Mouse (Mus musculus): ENCODE measurements around the gene C530025M09Rik. TPM values are rescaled to one million over a fixed set of nuclear protein-coding genes. Genes with fewer than 3 reads are reported as not detected.

C530025M09Rik gene
- not detected in 2 replicates for polyA plus RNA-seq (2012; rRNA removed)

DNA sequence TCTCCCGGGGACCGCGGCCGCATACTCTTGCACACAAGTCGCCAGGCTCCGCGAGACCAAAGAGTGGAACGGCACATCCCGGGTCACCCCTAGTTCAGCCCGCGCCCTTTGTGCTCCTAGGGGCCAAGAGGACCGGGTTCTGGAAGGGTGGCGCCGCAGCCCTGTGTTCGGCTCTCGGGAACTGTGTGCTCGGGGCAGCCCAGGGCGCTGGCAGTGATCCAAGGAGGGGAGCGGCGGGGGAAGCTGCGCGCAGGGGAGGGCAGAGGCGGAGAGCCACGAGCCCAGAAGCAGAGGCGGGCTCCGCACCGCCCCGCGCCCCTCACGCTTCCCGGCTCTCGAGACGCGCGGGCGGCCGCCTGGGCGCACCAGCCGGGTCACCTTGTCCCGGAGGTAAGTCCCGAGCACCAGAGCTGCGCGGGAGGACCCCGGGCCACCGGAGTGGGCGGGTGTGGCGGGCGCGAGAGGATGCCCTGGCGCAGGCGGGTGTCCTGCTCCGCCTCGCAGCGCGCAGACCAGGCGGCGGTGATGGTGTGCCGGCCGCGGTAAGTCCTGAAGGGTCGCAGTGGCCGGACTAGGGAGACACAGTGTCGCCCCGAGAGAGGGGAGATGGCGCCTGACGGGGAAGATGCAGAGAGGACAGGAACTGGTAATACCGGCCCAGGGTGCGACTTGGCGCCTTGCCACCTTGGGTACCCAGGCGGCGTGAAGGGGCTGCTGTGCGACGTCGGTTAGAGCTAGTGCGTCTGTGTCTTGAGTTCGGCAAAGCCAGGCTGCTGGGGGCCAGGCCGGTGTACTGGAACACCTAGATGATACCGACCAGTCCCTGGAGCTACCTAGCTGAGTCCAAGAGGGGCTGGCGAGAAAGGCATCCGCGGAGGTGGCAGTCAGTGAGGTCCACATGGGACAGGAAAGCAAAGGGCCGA is at the start of gene C530025M09Rik:
Gene C530025M09Rik (minus strand): TSS at position 678 of the 923 bp plus-strand sequence.
- DNase-seq = no peak
- Histone ChIP-seq H3K27ac (ENCODE audit: control insufficient read depth, insufficient read depth, low read length) (no peak within 1 kb of the TSS), H3K27me3 (ENCODE audit: control insufficient read depth, insufficient read depth, low read length) (peaks cover 2% of the 10 kb centered on the region; the same call in 1 of the 2 replicates), H3K4me1 (replicated peaks; ENCODE audit: control insufficient read depth, insufficient read depth, low read length) (no peaks in the 10 kb centered on the region), H3K36me3 (ENCODE audit: control insufficient read depth, insufficient read depth, low read length) (no peaks in the 10 kb centered on the region), H3K4me3 (ENCODE audit: control insufficient read depth, insufficient read depth, low read length) (no peak within 1 kb of the TSS)
- no peak for TF ChIP-seq CTCF (IDR thresholded peaks at IDR 0.05; ENCODE audit: borderline replicate concordance, control insufficient read depth, extremely low read depth, insufficient read depth, low read length, poor library complexity)
- no peak for TF ChIP-seq POLR2A (IDR thresholded peaks at IDR 0.05; ENCODE audit: control insufficient read depth, extremely low read depth, insufficient read depth, low read length, poor library complexity)
- WGBS = 5% methylated on average over 81 of the region's 82 CpGs

DNA sequence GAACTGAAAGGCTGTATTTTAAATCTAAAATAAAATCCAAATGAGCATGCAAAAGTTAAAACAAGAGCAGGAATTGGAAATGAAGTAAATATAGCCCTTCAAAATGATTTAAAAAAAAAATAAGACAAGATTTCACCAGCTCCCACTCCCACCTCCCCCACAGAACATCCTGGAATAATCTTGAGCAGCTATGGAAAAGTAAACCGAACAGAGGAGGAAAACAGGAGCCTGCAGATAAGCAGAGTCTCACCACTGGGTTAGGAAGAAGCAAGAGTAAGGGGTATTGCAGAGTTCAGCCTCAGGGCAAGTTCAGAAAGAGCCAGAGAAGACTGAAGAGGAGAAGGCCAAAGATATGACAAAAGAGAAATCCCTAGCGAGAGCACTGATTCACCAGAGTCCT is 46.9 kb upstream of the C530025M09Rik start:
- Histone ChIP-seq H3K27me3 (ENCODE audit: control insufficient read depth, insufficient read depth, low read length) (no peaks in the 10 kb centered on the region), H3K36me3 (ENCODE audit: control insufficient read depth, insufficient read depth, low read length) (no peaks in the 10 kb centered on the region), H3K4me3 (ENCODE audit: control insufficient read depth, insufficient read depth, low read length) (no peak overlapping the region), H3K4me1 (replicated peaks; ENCODE audit: control insufficient read depth, insufficient read depth, low read length) (no peaks in the 10 kb centered on the region), H3K27ac (ENCODE audit: control insufficient read depth, insufficient read depth, low read length) (no peak overlapping the region)
- WGBS = 60% methylated on average over 2 of the region's 2 CpGs
- TF ChIP-seq POLR2A (IDR thresholded peaks at IDR 0.05; ENCODE audit: control insufficient read depth, extremely low read depth, insufficient read depth, low read length, poor library complexity) = no peak
- no peak for TF ChIP-seq CTCF (IDR thresholded peaks at IDR 0.05; ENCODE audit: borderline replicate concordance, control insufficient read depth, extremely low read depth, insufficient read depth, low read length, poor library complexity)
- no peak for DNase-seq

DNA sequence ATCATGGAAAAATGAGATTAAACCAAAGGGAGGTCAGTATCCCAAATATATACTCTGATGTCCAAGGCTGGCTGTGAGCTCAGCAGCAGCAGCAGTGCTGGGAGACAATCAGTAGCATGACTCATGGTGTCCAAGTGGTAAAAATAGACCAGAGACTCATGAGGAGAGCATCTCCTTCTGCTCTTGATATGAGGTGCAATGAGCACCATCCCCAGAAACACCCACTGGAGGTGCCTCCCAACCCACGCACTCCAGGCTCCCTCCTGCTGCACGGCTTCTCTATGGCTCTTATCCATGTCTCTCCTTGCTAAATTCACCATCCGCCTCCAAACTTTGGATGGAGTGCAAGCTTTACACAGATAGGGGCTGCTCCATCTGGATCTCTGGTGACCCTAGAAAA is 42.3 kb upstream of the C530025M09Rik start:
- H3K27ac ChIP-seq (ENCODE audit: control insufficient read depth, insufficient read depth, low read length) = no peak overlapping the region
- H3K4me3 ChIP-seq (ENCODE audit: control insufficient read depth, insufficient read depth, low read length) = no peak overlapping the region
- H3K36me3 ChIP-seq (ENCODE audit: control insufficient read depth, insufficient read depth, low read length) = no peaks in the 10 kb centered on the region
- TF ChIP-seq POLR2A (IDR thresholded peaks at IDR 0.05; ENCODE audit: control insufficient read depth, extremely low read depth, insufficient read depth, low read length, poor library complexity) (no peak), CTCF (IDR thresholded peaks at IDR 0.05; ENCODE audit: borderline replicate concordance, control insufficient read depth, extremely low read depth, insufficient read depth, low read length, poor library complexity) (no peak)
- 93% methylated on average over 3 of the region's 3 CpGs for WGBS
- no peaks in the 10 kb centered on the region for H3K27me3 ChIP-seq (ENCODE audit: control insufficient read depth, insufficient read depth, low read length)
- no peak for DNase-seq
- no peaks in the 10 kb centered on the region for H3K4me1 ChIP-seq (replicated peaks; ENCODE audit: control insufficient read depth, insufficient read depth, low read length)

DNA sequence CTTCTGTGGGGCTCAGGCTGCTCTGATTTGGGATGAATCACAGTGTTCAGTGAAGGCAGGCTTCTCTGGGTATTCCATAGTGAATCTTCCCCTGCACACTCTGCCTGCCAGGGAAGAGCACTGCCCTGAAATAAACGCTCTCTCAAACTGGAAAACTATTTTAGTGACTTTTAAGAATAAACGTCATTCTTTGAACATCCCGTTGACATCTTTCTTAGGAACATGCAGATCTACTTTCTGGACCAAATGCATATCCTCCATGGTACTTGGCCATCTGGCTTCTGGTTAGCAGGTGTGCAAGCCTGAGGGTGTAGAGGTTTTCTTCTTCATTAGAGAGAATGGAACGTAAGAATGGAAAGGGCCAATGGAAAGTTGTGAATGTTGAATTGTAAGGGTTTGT is 41.5 kb upstream of the C530025M09Rik start:
- Histone ChIP-seq H3K36me3 (ENCODE audit: control insufficient read depth, insufficient read depth, low read length) (no peaks in the 10 kb centered on the region), H3K27me3 (ENCODE audit: control insufficient read depth, insufficient read depth, low read length) (no peaks in the 10 kb centered on the region), H3K4me1 (replicated peaks; ENCODE audit: control insufficient read depth, insufficient read depth, low read length) (no peaks in the 10 kb centered on the region), H3K4me3 (ENCODE audit: control insufficient read depth, insufficient read depth, low read length) (no peak overlapping the region), H3K27ac (ENCODE audit: control insufficient read depth, insufficient read depth, low read length) (no peak overlapping the region)
- no peak for DNase-seq
- no peak for TF ChIP-seq POLR2A (IDR thresholded peaks at IDR 0.05; ENCODE audit: control insufficient read depth, extremely low read depth, insufficient read depth, low read length, poor library complexity)
- TF ChIP-seq CTCF (IDR thresholded peaks at IDR 0.05; ENCODE audit: borderline replicate concordance, control insufficient read depth, extremely low read depth, insufficient read depth, low read length, poor library complexity) = no peak
- 88% methylated on average over 4 of the region's 4 CpGs for WGBS

DNA sequence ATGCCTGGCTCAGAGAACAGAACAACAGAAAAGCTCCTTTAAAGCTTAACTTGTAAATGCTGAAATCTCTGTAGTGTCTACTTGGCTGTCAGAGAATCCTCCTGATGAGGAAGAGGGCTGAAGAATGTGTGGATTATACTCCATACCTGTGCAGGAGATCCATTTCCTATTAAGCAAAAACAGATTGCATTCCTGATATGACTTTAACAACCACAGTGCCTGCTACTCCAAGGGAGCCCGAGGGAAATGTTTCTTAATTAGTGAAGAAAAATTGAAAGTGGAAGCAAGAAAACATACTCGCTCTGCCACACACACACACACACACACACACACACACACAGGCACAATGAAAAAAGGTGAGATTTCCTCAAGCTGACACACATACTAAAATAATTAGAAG is 39.5 kb upstream of the C530025M09Rik start:
- H3K27ac ChIP-seq (ENCODE audit: control insufficient read depth, insufficient read depth, low read length) = no peak overlapping the region
- H3K4me1 ChIP-seq (replicated peaks; ENCODE audit: control insufficient read depth, insufficient read depth, low read length) = no peaks in the 10 kb centered on the region
- no peak for DNase-seq
- no peak overlapping the region for H3K4me3 ChIP-seq (ENCODE audit: control insufficient read depth, insufficient read depth, low read length)
- H3K27me3 ChIP-seq (ENCODE audit: control insufficient read depth, insufficient read depth, low read length) = no peaks in the 10 kb centered on the region
- TF ChIP-seq CTCF (IDR thresholded peaks at IDR 0.05; ENCODE audit: borderline replicate concordance, control insufficient read depth, extremely low read depth, insufficient read depth, low read length, poor library complexity) = no peak
- TF ChIP-seq POLR2A (IDR thresholded peaks at IDR 0.05; ENCODE audit: control insufficient read depth, extremely low read depth, insufficient read depth, low read length, poor library complexity) = no peak
- H3K36me3 ChIP-seq (ENCODE audit: control insufficient read depth, insufficient read depth, low read length) = no peaks in the 10 kb centered on the region
- 91% methylated on average over 2 of the region's 2 CpGs for WGBS

DNA sequence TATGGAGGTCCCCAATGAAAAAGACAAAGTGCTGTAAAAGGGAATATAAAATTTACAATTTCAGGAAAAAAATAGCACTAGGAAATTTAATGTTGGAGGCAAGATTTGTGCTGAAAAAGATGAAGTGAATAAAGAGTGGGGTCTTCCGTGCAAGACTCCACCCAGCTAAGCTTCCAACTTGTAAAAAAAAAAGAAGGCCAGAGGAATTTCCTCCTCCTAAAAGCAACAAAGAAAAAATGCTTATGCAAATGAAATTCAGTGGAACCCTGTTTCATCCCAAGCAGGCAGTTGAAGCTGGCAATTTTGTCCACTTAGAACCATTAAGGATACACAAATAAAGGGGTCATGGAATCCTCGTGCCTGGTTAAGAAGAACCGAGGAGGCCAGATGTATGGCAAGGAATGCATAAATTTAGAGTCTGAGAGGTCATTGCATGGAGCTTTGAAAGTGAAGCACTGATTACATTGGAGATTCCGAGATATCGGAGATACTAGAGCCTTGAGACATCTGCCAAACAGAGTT is 35.0 kb upstream of the C530025M09Rik start:
- no peak for DNase-seq
- Histone ChIP-seq H3K36me3 (ENCODE audit: control insufficient read depth, insufficient read depth, low read length) (no peaks in the 10 kb centered on the region), H3K4me3 (ENCODE audit: control insufficient read depth, insufficient read depth, low read length) (no peak overlapping the region), H3K27ac (ENCODE audit: control insufficient read depth, insufficient read depth, low read length) (no peak overlapping the region), H3K27me3 (ENCODE audit: control insufficient read depth, insufficient read depth, low read length) (no peaks in the 10 kb centered on the region), H3K4me1 (replicated peaks; ENCODE audit: control insufficient read depth, insufficient read depth, low read length) (no peaks in the 10 kb centered on the region)
- TF ChIP-seq CTCF (IDR thresholded peaks at IDR 0.05; ENCODE audit: borderline replicate concordance, control insufficient read depth, extremely low read depth, insufficient read depth, low read length, poor library complexity) (no peak), POLR2A (IDR thresholded peaks at IDR 0.05; ENCODE audit: control insufficient read depth, extremely low read depth, insufficient read depth, low read length, poor library complexity) (no peak)
- WGBS = 88% methylated on average over 5 of the region's 5 CpGs
